In the genomic region with DNA sequence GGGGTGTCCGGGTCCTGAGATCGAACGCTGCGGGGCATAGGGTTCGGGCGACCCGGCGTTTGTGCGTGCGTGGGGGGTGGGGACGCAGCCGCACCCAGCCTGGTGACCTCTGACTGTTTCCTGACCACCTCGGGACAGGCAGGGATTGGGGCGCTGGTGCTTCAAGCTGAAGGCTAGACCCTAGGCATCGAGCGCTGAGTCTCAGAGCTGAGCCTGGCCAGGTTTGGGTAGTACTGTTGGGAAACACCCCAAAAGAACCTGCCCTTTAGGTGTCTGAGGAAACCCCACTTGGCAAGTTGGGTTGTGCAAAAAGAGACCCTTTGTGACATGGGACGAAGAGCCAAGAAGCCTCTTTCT, we compare ENCODE assay signal across 9 mouse cellular contexts. TPM values are rescaled to one million over a fixed set of nuclear protein-coding genes. Genes with fewer than 3 reads are reported as not detected.
A peak's percentile ranks its signal among the peaks of the same experiment; 100 is the strongest.
DNase-seq lines count a peak whose midpoint lies in the region; ATAC-seq and TF ChIP-seq lines count a peak whose summit lies in the region.
"Had no signal": no experiment of that assay in that cellular context is flagged by ENCODE, and none has a peak within 500 bp of the region (broad histone marks: within the 10 kb centered on the region; RNA-seq: fewer than 3 reads in every experiment).

Gene Serp2 (minus strand): TSS at position 38 of the 357 bp plus-strand sequence.

- TF ChIP-seq CTCF in cerebellum, adult 2 months (IDR thresholded peaks at IDR 0.05; ENCODE audit: borderline replicate concordance, insufficient read depth, low read depth, low read length): no peak

- ATAC-seq in neural tube, embryonic 11.5 days (ENCODE audit: insufficient read depth, low FRiP score, low TSS enrichment): no peak
- ATAC-seq in stomach, embryonic 14.5 days (ENCODE audit: insufficient number of reproducible peaks, insufficient read depth, low FRiP score, low read depth): no peak

- H3K4me2 ChIP-seq in neural tube, embryonic 11.5 days (ENCODE audit: low read depth): peak within 1 kb of the TSS; percentile 89
- peak within 1 kb of the TSS; percentile 91 for H3K4me2 ChIP-seq in stomach, embryonic 14.5 days (replicated peaks; ENCODE audit: low read depth, low read length)

- no peaks in the 10 kb centered on the region for H3K9me3 ChIP-seq in neural tube, embryonic 11.5 days (ENCODE audit: control insufficient read depth, low read length)
- H3K9me3 ChIP-seq in stomach, embryonic 14.5 days (ENCODE audit: control insufficient read depth, low read depth, low read length): no peaks in the 10 kb centered on the region

- DNase-seq in cerebellum, adult 2 months: no peak
- no peak for DNase-seq in cerebellum, adult 9-11 months
- DNase-seq in neural tube, embryonic 11.5 days (ENCODE audit: low spot score): peak; percentile 29
- no peak for DNase-seq in neural tube, embryonic 10.5 days (ENCODE audit: extremely low spot score, low spot score)
- DNase-seq in left cerebral cortex, postnatal 4 days: no peak
- no peak for DNase-seq in cerebellum, adult 18-20 months
- no peak for DNase-seq in thymus, postnatal 25 days

- peak within 1 kb of the TSS; percentile 98 for H3K27ac ChIP-seq in cerebellum, adult 2 months (ENCODE audit: insufficient read depth, low read length)
- H3K27ac ChIP-seq in neural tube, embryonic 11.5 days (ENCODE audit: low read depth, low read length): peak within 1 kb of the TSS; percentile 65
- peak within 1 kb of the TSS; percentile 72; the same call in 1 of the 2 replicates for H3K27ac ChIP-seq in stomach, embryonic 14.5 days (ENCODE audit: low read length)

- 4% methylated on average over 17 of the region's 17 CpGs for WGBS in cerebellum, adult 2 months
- 8% methylated on average over 17 of the region's 17 CpGs for WGBS in neural tube, embryonic 11.5 days
- WGBS in stomach, embryonic 14.5 days: 10% methylated on average over 17 of the region's 17 CpGs

- no peak for TF ChIP-seq POLR2A in cerebellum, adult 2 months (IDR thresholded peaks at IDR 0.05; ENCODE audit: borderline replicate concordance, insufficient read depth, low read length)

- H3K4me1 ChIP-seq in cerebellum, adult 2 months (ENCODE audit: control insufficient read depth, insufficient read depth, low read length): peaks cover 8% of the 10 kb centered on the region; the same call in 1 of the 2 replicates
- 0 out of 2 replicates have a peak, but pooled peaks cover 3% of the 10 kb centered on the region for H3K4me1 ChIP-seq in neural tube, embryonic 11.5 days (ENCODE audit: control insufficient read depth, insufficient read depth, low read length)
- H3K4me1 ChIP-seq in stomach, embryonic 14.5 days (ENCODE audit: control insufficient read depth, insufficient read depth, low read length): peaks cover 11% of the 10 kb centered on the region; the same call in 1 of the 2 replicates

- H3K4me3 ChIP-seq in cerebellum, adult 2 months (replicated peaks; ENCODE audit: insufficient read depth, low read depth, low read length): peak within 1 kb of the TSS; percentile 86
- peak within 1 kb of the TSS; percentile 59 for H3K4me3 ChIP-seq in neural tube, embryonic 11.5 days (ENCODE audit: low read depth, low read length)
- H3K4me3 ChIP-seq in stomach, embryonic 14.5 days (ENCODE audit: low read depth, low read length): peak within 1 kb of the TSS; percentile 61

- peak within 1 kb of the TSS; percentile 71 for H3K9ac ChIP-seq in neural tube, embryonic 11.5 days (ENCODE audit: low read length)
- H3K9ac ChIP-seq in stomach, embryonic 14.5 days (replicated peaks; ENCODE audit: low read depth, low read length): peak within 1 kb of the TSS; percentile 53

- H3K27me3 ChIP-seq in cerebellum, adult 2 months (ENCODE audit: control insufficient read depth, insufficient read depth, low read length): no peaks in the 10 kb centered on the region
- 0 out of 2 replicates have a peak, but pooled peaks cover 2% of the 10 kb centered on the region for H3K27me3 ChIP-seq in neural tube, embryonic 11.5 days (ENCODE audit: control insufficient read depth, insufficient read depth, low read length)
- H3K27me3 ChIP-seq in stomach, embryonic 14.5 days (ENCODE audit: control insufficient read depth, insufficient read depth, low read length): no peaks in the 10 kb centered on the region

- H3K36me3 ChIP-seq in neural tube, embryonic 11.5 days (ENCODE audit: control insufficient read depth, insufficient read depth, low read length): no peaks in the 10 kb centered on the region
- H3K36me3 ChIP-seq in stomach, embryonic 14.5 days (ENCODE audit: control insufficient read depth, insufficient read depth, low read length): no peaks in the 10 kb centered on the region

- intact Hi-C loops in left cerebral cortex, postnatal 4 days (cut with DNase I): loop anchor here (5.0 kb wide), 1 partner anchor 50 kb away; no protein-coding TSS in a partner anchor

RNA-seq across cellular contexts. Expression of gene Serp2, which starts in this region (rescaled TPM):
- polyA plus RNA-seq in cerebellum, adult 2 months (2012; rRNA removed): 173 and 177 TPM in 2 replicates
- 44.7 and 47.1 TPM in 2 replicates for polyA plus RNA-seq in neural tube, embryonic 11.5 days (2014; fragmentation: Nextera tagmentation; extraction: Ambion mirVana)
- 100 to 1,000 TPM; 174 to 175 TPM for total RNA-seq in left cerebral cortex, postnatal 4 days (2021)
- 12.3 and 12.7 TPM in 2 replicates for polyA plus RNA-seq in stomach, embryonic 14.5 days (2014; fragmentation: Nextera tagmentation; extraction: Ambion mirVana)
- total RNA-seq: hematopoietic stem cell, adult 5-6 weeks had no signal
